Mouse (Mus musculus) small intestine, adult 2 months (tissue): ENCODE results near the gene Umodl1.

Experiments used
- CTCF ChIP-seq: fragments of 200-500 bp; IDR thresholded peaks from 2 replicates; pipeline ENCODE4 v1.5.1; 2012; ENCODE audit warnings: low read depth, mild to moderate bottlenecking, control low read depth, inconsistent platforms, low read length, moderate library complexity, mixed read lengths; ENCODE audit not compliant: insufficient replicate concordance, insufficient read length; ENCODE audit errors: extremely low read depth
- POLR2A ChIP-seq: fragments of 200-500 bp; IDR thresholded peaks from 2 replicates; pipeline ENCODE4 v1.6.1; 2012; ENCODE audit warnings: low read depth, mild to moderate bottlenecking, control low read depth, inconsistent platforms, low read length, moderate library complexity

- TF ChIP-seq CTCF (no peak), POLR2A (no peak)
Measured at GRCm38 (mm10) chr17:30923566-30923965, 30.9 kb upstream of the Umodl1 start.
